Mouse (Mus musculus) lung, postnatal 0 days (tissue): Measurements from ENCODE around the gene Chmp1a. TPM values are rescaled to one million over a fixed set of nuclear protein-coding genes. Genes with fewer than 3 reads are reported as not detected.

Experiments used
- ATAC-seq: fragments of 200-750 bp; cut with Nextera tagmentation; 2 replicates; pipeline ENCODE4 v1.8.0; 2017; ENCODE audit warnings: moderate library complexity
- DNase-seq: peaks from one replicate; pipeline ENCODE4 v3.0.0-alpha.2; 2016; ENCODE audit warnings: low spot score
- H3K27ac ChIP-seq: fragments of 300-500 bp; sonication (generic); 2 replicates; pipeline ENCODE4 v1.5.1; 2014; ENCODE audit warnings: antibody characterized with exemption, mild to moderate bottlenecking, low read length, mixed read lengths
- H3K27me3 ChIP-seq: fragments of 300-500 bp; sonication (generic); replicated peaks from 2 replicates; pipeline ENCODE4 v1.6.1; 2014; ENCODE audit warnings: low read length, mixed read lengths; ENCODE audit not compliant: insufficient read depth
- H3K36me3 ChIP-seq: fragments of 300-500 bp; sonication (generic); 2 replicates; pipeline ENCODE4 v1.6.1; 2014; ENCODE audit warnings: low read length, mixed read lengths; ENCODE audit not compliant: insufficient read depth
- H3K4me1 ChIP-seq: fragments of 300-500 bp; sonication (generic); 2 replicates; pipeline ENCODE4 v1.6.1; 2014; ENCODE audit warnings: antibody characterized with exemption, low read depth, low read length, mixed read lengths; ENCODE audit not compliant: insufficient read depth
- H3K4me2 ChIP-seq: fragments of 300-500 bp; sonication (generic); replicated peaks from 2 replicates; pipeline ENCODE4 v1.6.1; 2014; ENCODE audit warnings: low read depth, mild to moderate bottlenecking, low read length, moderate library complexity, mixed read lengths
- H3K4me3 ChIP-seq: fragments of 300-500 bp; sonication (generic); 2 replicates; pipeline ENCODE4 v1.5.1; 2014; ENCODE audit warnings: low read depth, low read length
- H3K9ac ChIP-seq: fragments of 300-500 bp; sonication (generic); replicated peaks from 2 replicates; pipeline ENCODE4 v1.6.1; 2014; ENCODE audit warnings: low read depth, mild to moderate bottlenecking
- H3K9me3 ChIP-seq: fragments of 300-500 bp; sonication (generic); 2 replicates; pipeline ENCODE4 v1.6.1; 2016; ENCODE audit warnings: low read length, mixed read lengths
- CTCF ChIP-seq: IDR thresholded peaks from 2 replicates; pipeline ENCODE4 v1.5.1; 2016; ENCODE audit warnings: antibody characterized with exemption, mild to moderate bottlenecking
- EP300 ChIP-seq: IDR thresholded peaks from 2 replicates; pipeline ENCODE4 v1.6.1; 2016; ENCODE audit warnings: antibody characterized with exemption, mild to moderate bottlenecking, control low read depth
- WGBS: fragments of 180-500 bp; shearing (Covaris S2); extraction: QIAGEN DNeasy Blood & Tissue Kit; methylation state at CpG from one replicate; pipeline ENCODE4 v1.1.7; 2014; 5-methylcytosine and 5-hydroxymethylcytosine counted together
- polyA plus RNA-seq: library from polyadenylated mRNA; unstranded; fragments of >200 nt; fragmentation: Nextera tagmentation; extraction: Ambion mirVana; gene quantifications from 2 replicates; pipeline ENCODE4 v1.2.1, GENCODE M21; 2015

The Chmp1a gene
- polyA plus RNA-seq, 1 experiment from 2014 or later = 130 TPM

- peaks cover 5% of the 10 kb centered on the region; the same call in 1 of the 2 replicates for H3K4me1 ChIP-seq
- H3K27me3 ChIP-seq = no peaks in the 10 kb centered on the region
- peak; percentile 49 for ATAC-seq
- H3K4me3 ChIP-seq = no peak overlapping the region
- DNase-seq = peak; percentile 62
- H3K9ac ChIP-seq = no peak overlapping the region
- H3K9me3 ChIP-seq = no peaks in the 10 kb centered on the region
- H3K27ac ChIP-seq = no peak overlapping the region
- 57% methylated on average over 5 of the region's 5 CpGs for WGBS
- H3K36me3 ChIP-seq = no peaks in the 10 kb centered on the region
- no peak overlapping the region for H3K4me2 ChIP-seq
- TF ChIP-seq CTCF (peak; percentile 82), EP300 (no peak)
These were observed 57.4 kb downstream of the Chmp1a start for GRCm38 (mm10) chr8:123155177-123155576.

Other genes starting within 250 kb of the Chmp1a start
- 46.5 and 60.1 TPM in 2 replicates for gene Ankrd11, start 170.5 kb downstream of the Chmp1a start, polyA plus RNA-seq
- gene Spg7, start 149.8 kb downstream of the Chmp1a start, polyA plus RNA-seq = 22.7 and 27.3 TPM in 2 replicates
- 1,019 and 1,086 TPM in 2 replicates for gene Rpl13, start 110.4 kb downstream of the Chmp1a start, polyA plus RNA-seq
- gene Cpne7, start 95.4 kb downstream of the Chmp1a start, polyA plus RNA-seq = 0.94 and 1.3 TPM in 2 replicates
- gene Sult5a1, start 54.4 kb downstream of the Chmp1a start, polyA plus RNA-seq = 18.3 TPM in 2 replicates
- 98.1 and 104 TPM in 2 replicates for gene Dpep1, start 26.5 kb downstream of the Chmp1a start, polyA plus RNA-seq
- 3.2 and 4.8 TPM in 2 replicates for gene Spata33, start 69 bp upstream of the Chmp1a start, polyA plus RNA-seq
- 23.4 and 28.3 TPM in 2 replicates for gene Cdk10, start 12.1 kb upstream of the Chmp1a start, polyA plus RNA-seq
- gene Spata2l, start 23.5 kb upstream of the Chmp1a start, polyA plus RNA-seq = 4.8 TPM in 2 replicates
- 14.4 and 14.6 TPM in 2 replicates for gene Zfp276, start 41.4 kb upstream of the Chmp1a start, polyA plus RNA-seq
- 14.0 and 14.3 TPM in 2 replicates for gene Vps9d1, start 41.6 kb upstream of the Chmp1a start, polyA plus RNA-seq
- gene Fanca, start 105.8 kb upstream of the Chmp1a start, polyA plus RNA-seq = 4.5 and 6.0 TPM in 2 replicates
- 1.6 and 2.0 TPM in 2 replicates for gene Spire2, start 120.0 kb upstream of the Chmp1a start, polyA plus RNA-seq
- 133 and 144 TPM in 2 replicates for gene Tcf25, start 161.0 kb upstream of the Chmp1a start, polyA plus RNA-seq
- not detected in 2 replicates for gene Mc1r, start 194.3 kb upstream of the Chmp1a start, polyA plus RNA-seq
- 0.42 and 0.58 TPM in 2 replicates for gene Tubb3, start 198.7 kb upstream of the Chmp1a start, polyA plus RNA-seq
- 11.2 and 11.6 TPM in 2 replicates for gene Def8, start 210.8 kb upstream of the Chmp1a start, polyA plus RNA-seq